Comparison of ENCODE assay signal across 18 mouse cellular contexts in the genomic region with DNA sequence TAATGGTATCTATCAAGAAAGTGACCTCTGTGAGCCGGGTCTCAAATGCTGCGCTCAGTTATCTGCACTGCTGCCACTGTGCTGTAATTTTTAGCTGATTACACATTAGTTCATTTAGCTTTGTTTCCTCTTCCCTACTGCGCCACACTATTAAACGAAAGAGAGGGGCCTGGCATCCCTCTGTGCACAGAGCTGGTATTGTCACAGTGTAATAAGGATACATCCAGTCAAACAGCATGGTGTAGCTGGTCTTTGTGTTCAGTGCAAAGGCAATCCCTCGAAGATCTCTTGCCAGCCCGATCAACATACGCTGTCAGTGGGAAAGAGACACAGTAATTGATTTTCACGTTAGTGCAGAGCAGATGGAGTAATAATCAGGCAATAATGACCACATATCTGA. TPM values are rescaled to one million over a fixed set of nuclear protein-coding genes. Genes with fewer than 3 reads are reported as not detected.
DNase-seq lines count a peak whose midpoint lies in the region; ATAC-seq lines count a peak whose summit lies in the region.
"Had no signal": no experiment of that assay in that cellular context is flagged by ENCODE, and none has a peak within 500 bp of the region (broad histone marks: within the 10 kb centered on the region; RNA-seq: fewer than 3 reads in every experiment).

No protein-coding gene starts in this region.

- no peak overlapping the region for H3K4me2 ChIP-seq in forebrain, embryonic 16.5 days (ENCODE audit: low read length)
- H3K4me2 ChIP-seq in neural tube, embryonic 14.5 days (ENCODE audit: low read depth, low read length): no peak overlapping the region
- H3K4me2 ChIP-seq: heart, embryonic 15.5 days; limb, embryonic 15.5 days; midbrain, embryonic 12.5 days had no signal

- peak; percentile 77 for ATAC-seq in forebrain, embryonic 16.5 days
- ATAC-seq in neural tube, embryonic 14.5 days (ENCODE audit: low read depth): peak; percentile 78; the same call in 1 of the 2 replicates

- H3K9me3 ChIP-seq in forebrain, embryonic 16.5 days (ENCODE audit: control insufficient read depth, low read length): no peaks in the 10 kb centered on the region
- H3K9me3 ChIP-seq in neural tube, embryonic 14.5 days (ENCODE audit: control insufficient read depth, low read length): no peaks in the 10 kb centered on the region
- H3K9me3 ChIP-seq: heart, embryonic 15.5 days; limb, embryonic 15.5 days; midbrain, embryonic 12.5 days had no signal

- no peak overlapping the region for H3K27ac ChIP-seq in forebrain, embryonic 16.5 days (ENCODE audit: low read length)
- no peak overlapping the region; the same call in 1 of the 2 replicates for H3K27ac ChIP-seq in neural tube, embryonic 14.5 days (ENCODE audit: low read depth, low read length)
- H3K27ac ChIP-seq: heart, embryonic 15.5 days; limb, embryonic 15.5 days; midbrain, embryonic 12.5 days; stomach, postnatal 0 days had no signal

- no peaks in the 10 kb centered on the region for H3K36me3 ChIP-seq in forebrain, embryonic 16.5 days (ENCODE audit: control insufficient read depth, insufficient read depth)
- no peaks in the 10 kb centered on the region for H3K36me3 ChIP-seq in neural tube, embryonic 14.5 days (ENCODE audit: control insufficient read depth, insufficient read depth, low read length)
- H3K36me3 ChIP-seq: heart, embryonic 15.5 days; limb, embryonic 15.5 days; midbrain, embryonic 12.5 days had no signal

- H3K4me3 ChIP-seq in forebrain, embryonic 16.5 days (replicated peaks; ENCODE audit: low read length): no peak overlapping the region
- H3K4me3 ChIP-seq in neural tube, embryonic 14.5 days (ENCODE audit: low read depth, low read length): no peak overlapping the region
- H3K4me3 ChIP-seq: heart, embryonic 15.5 days; limb, embryonic 15.5 days; midbrain, embryonic 12.5 days had no signal

- 25% methylated on average over 8 of the region's 8 CpGs for WGBS in forebrain, embryonic 16.5 days
- 30% methylated on average over 8 of the region's 8 CpGs for WGBS in neural tube, embryonic 14.5 days

- H3K27me3 ChIP-seq in forebrain, embryonic 16.5 days (replicated peaks; ENCODE audit: control insufficient read depth, insufficient read depth, low read length): no peaks in the 10 kb centered on the region
- H3K27me3 ChIP-seq in neural tube, embryonic 14.5 days (ENCODE audit: control insufficient read depth, insufficient read depth, low read length): no peaks in the 10 kb centered on the region
- H3K27me3 ChIP-seq: heart, embryonic 15.5 days; limb, embryonic 15.5 days; midbrain, embryonic 12.5 days had no signal

- H3K4me1 ChIP-seq in forebrain, embryonic 16.5 days (replicated peaks; ENCODE audit: control insufficient read depth, insufficient read depth, low read length): peaks cover 20% of the 10 kb centered on the region
- H3K4me1 ChIP-seq in neural tube, embryonic 14.5 days (ENCODE audit: control insufficient read depth, insufficient read depth, low read length): peaks cover 6% of the 10 kb centered on the region; the same call in 1 of the 2 replicates
- H3K4me1 ChIP-seq: heart, embryonic 15.5 days; limb, embryonic 15.5 days had no signal

- no peak overlapping the region for H3K9ac ChIP-seq in forebrain, embryonic 16.5 days (replicated peaks; ENCODE audit: low read depth, low read length)
- H3K9ac ChIP-seq in neural tube, embryonic 14.5 days (replicated peaks; ENCODE audit: low read depth, low read length): no peak overlapping the region
- H3K9ac ChIP-seq: heart, embryonic 15.5 days; limb, embryonic 15.5 days; midbrain, embryonic 12.5 days had no signal

- peak; percentile 12 for DNase-seq in cerebellum, adult 8-10 months
- no peak for DNase-seq in cerebellum, postnatal 4 days (ENCODE audit: low spot score in 2 of 2)
- peak; percentile 14 to 41 for DNase-seq in layer of hippocampus, postnatal 14 days (ENCODE audit: low spot score in 2 of 2)
- no peak for DNase-seq in layer of hippocampus, adult 18-20 months (ENCODE audit: low spot score in 2 of 2)
- no peak for DNase-seq in c-Kit-positive CD71-positive TER-119-positive erythroid progenitor cells, embryonic 14.5 days (ENCODE audit: low spot score)
- no peak for DNase-seq in urinary bladder, postnatal 4 days (ENCODE audit: low spot score in 2 of 2)
- DNase-seq: adrenal gland, postnatal 25 days; kidney, adult 9 months; lung, adult 18-20 months; lung, postnatal 36 days; thymus, postnatal 14 days had no signal

RNA-seq across cellular contexts. Expression of a gene that starts 20.6 kb away (rescaled TPM):
- under 1 TPM in 1 of 2 experiments, not detected in 1; 0.69 TPM for total RNA-seq in layer of hippocampus, postnatal 14 days (2021)
- under 1 TPM in 1 of 2 experiments, not detected in 1; 0.84 TPM for total RNA-seq in layer of hippocampus, adult 18-20 months (2021)
- polyA plus RNA-seq in forebrain, embryonic 16.5 days (2015; fragmentation: Nextera tagmentation; extraction: Ambion mirVana): not detected in 2 replicates
- polyA plus RNA-seq in neural tube, embryonic 14.5 days (2014; fragmentation: Nextera tagmentation; extraction: Ambion mirVana): not detected in 2 replicates
- total RNA-seq: adrenal gland, postnatal 25 days had no signal
- polyA plus RNA-seq: gonadal fat pad, adult 2 months; heart, embryonic 15.5 days; limb, embryonic 15.5 days; stomach, postnatal 0 days had no signal

Comparison
In these comparisons a context has a peak if more than half of its experiments do, and no peak if none do; other contexts are left out.
1. DNase-seq: peak in cerebellum, adult 8-10 months (single experiment) and layer of hippocampus, postnatal 14 days (2 of 2); none in cerebellum, postnatal 4 days (0 of 2), layer of hippocampus, adult 18-20 months (0 of 2), c-Kit-positive CD71-positive TER-119-positive erythroid progenitor cells, embryonic 14.5 days (single experiment) and urinary bladder, postnatal 4 days (0 of 2).